Mouse (Mus musculus) G1E (cell line): ENCODE measurements around the gene Gnat1. TPM values are rescaled to one million over a fixed set of nuclear protein-coding genes. Genes with fewer than 3 reads are reported as not detected.

Experiments used
- ATAC-seq: 2 replicates; pipeline ENCODE4 v1.8.0; 2016; ENCODE audit warnings: mild to moderate bottlenecking; ENCODE audit not compliant: insufficient number of reproducible peaks, poor library complexity, low FRiP score, severe bottlenecking; ENCODE audit errors: extremely low read depth
- DNase-seq: peaks from one replicate; pipeline ENCODE4 v3.0.0; 2012; ENCODE audit warnings: low spot score
- H3K27me3 ChIP-seq: 2 replicates; pipeline ENCODE4 v1.6.1; 2012; ENCODE audit warnings: mild to moderate bottlenecking, low read length, inconsistent platforms; ENCODE audit not compliant: insufficient read depth
- H3K36me3 ChIP-seq: replicated peaks from 2 replicates; pipeline ENCODE3; 2012; ENCODE audit warnings: mild to moderate bottlenecking, inconsistent platforms
- H3K4me1 ChIP-seq: 2 replicates; pipeline ENCODE4 v1.6.1; 2012; ENCODE audit warnings: low read depth, low read length, inconsistent platforms, mixed read lengths; ENCODE audit not compliant: insufficient read depth
- H3K4me3 ChIP-seq: 2 replicates; pipeline ENCODE4 v1.5.1; 2012; ENCODE audit warnings: low read depth, mild to moderate bottlenecking, inconsistent platforms, low read length, moderate library complexity, mixed read lengths
- H3K9me3 ChIP-seq: replicated peaks from 2 replicates; pipeline ENCODE4 v1.6.1; 2012; ENCODE audit warnings: inconsistent platforms
- CTCF ChIP-seq: IDR thresholded peaks from 2 replicates; pipeline ENCODE4 v1.5.1; 2012; ENCODE audit warnings: low read depth, low read length, inconsistent platforms, mixed read lengths
- GATA1 ChIP-seq: IDR thresholded peaks from 2 replicates; pipeline ENCODE4 v1.6.1; 2012; ENCODE audit warnings: borderline replicate concordance, low read length, inconsistent platforms, mixed read lengths
- GATA2 ChIP-seq: IDR thresholded peaks from 2 replicates; pipeline ENCODE4 v1.6.1; 2012; ENCODE audit warnings: low read depth, low read length, inconsistent platforms, borderline replicate concordance
- POLR2AphosphoS5 ChIP-seq: IDR thresholded peaks from 2 replicates; pipeline ENCODE4 v1.6.1; 2012; ENCODE audit warnings: low read depth, low read length, inconsistent platforms; ENCODE audit not compliant: insufficient replicate concordance
- TAL1 ChIP-seq: conservative IDR thresholded peaks from 2 replicates; pipeline ENCODE4 v1.6.1; 2012; ENCODE audit warnings: low read depth, low read length, inconsistent platforms, mixed read lengths
- polyA plus RNA-seq: library from polyadenylated mRNA; stranded (reverse); fragments of >175 nt; gene quantifications from 2 replicates; pipeline ENCODE4 v1.2.3, GENCODE M21; 2012
- total RNA-seq, 2 experiments: library from RNA; stranded (forward) in 1 of 2; stranded (reverse) in 1 of 2; fragments of 200-1000 nt in 1 of 2; fragments of >200 nt in 1 of 2; fragmentation: Nextera tagmentation in 1 of 2; gene quantifications; 2 replicates each; pipeline ENCODE4 v1.2.3; 2014 to 2017

The Gnat1 gene
- total and polyA plus RNA-seq, 3 experiments = 0.05 TPM; not detected in 2

- DNase-seq (no peak), ATAC-seq (no peak)
- Histone ChIP-seq H3K4me3 (no peak overlapping the region), H3K4me1 (no peaks in the 10 kb centered on the region), H3K27me3 (peaks cover 90% of the 10 kb centered on the region), H3K9me3 (no peaks in the 10 kb centered on the region), H3K36me3 (no peaks in the 10 kb centered on the region)
- TF ChIP-seq TAL1 = no peak
- no peak for TF ChIP-seq GATA1
- TF ChIP-seq GATA2 = no peak
- no peak for TF ChIP-seq CTCF
- no peak for TF ChIP-seq POLR2AphosphoS5
Measured at GRCm38 (mm10) chr9:107700114-107700571, 20.6 kb upstream of the Gnat1 start.

GRCm38 (mm10) chr9:107699376-107699980, 20.0 kb upstream of the Gnat1 start:
- no peak for ATAC-seq
- Histone ChIP-seq H3K4me3 (no peak overlapping the region), H3K9me3 (no peaks in the 10 kb centered on the region), H3K36me3 (no peaks in the 10 kb centered on the region), H3K4me1 (no peaks in the 10 kb centered on the region), H3K27me3 (peaks cover 90% of the 10 kb centered on the region)
- no peak for DNase-seq
- TF ChIP-seq CTCF = no peak
- TF ChIP-seq TAL1 = no peak
- no peak for TF ChIP-seq GATA2
- TF ChIP-seq POLR2AphosphoS5 = no peak
- TF ChIP-seq GATA1 = no peak

GRCm38 (mm10) chr9:107698611-107699190, 19.2 kb upstream of the Gnat1 start:
- ATAC-seq (no peak), DNase-seq (no peak)
- Histone ChIP-seq H3K4me1 (no peaks in the 10 kb centered on the region), H3K27me3 (peaks cover 84% of the 10 kb centered on the region), H3K9me3 (no peaks in the 10 kb centered on the region), H3K4me3 (no peak overlapping the region), H3K36me3 (no peaks in the 10 kb centered on the region)
- TF ChIP-seq CTCF (no peak), POLR2AphosphoS5 (no peak), GATA2 (no peak), GATA1 (no peak), TAL1 (no peak)

- Histone ChIP-seq H3K9me3 (no peaks in the 10 kb centered on the region), H3K4me3 (no peak overlapping the region), H3K27me3 (peaks cover 83% of the 10 kb centered on the region), H3K4me1 (no peaks in the 10 kb centered on the region), H3K36me3 (no peaks in the 10 kb centered on the region)
- TF ChIP-seq TAL1 = no peak
- TF ChIP-seq CTCF = no peak
- no peak for TF ChIP-seq POLR2AphosphoS5
- TF ChIP-seq GATA2 = no peak
- no peak for TF ChIP-seq GATA1
- no peak for ATAC-seq
- DNase-seq = no peak
Measured at GRCm38 (mm10) chr9:107697811-107698521, 18.5 kb upstream of the Gnat1 start.

GRCm38 (mm10) chr9:107696845-107697610, 17.5 kb upstream of the Gnat1 start:
- Histone ChIP-seq H3K36me3 (no peaks in the 10 kb centered on the region), H3K4me1 (0 out of 2 replicates have a peak, but pooled peaks cover 3% of the 10 kb centered on the region), H3K9me3 (no peaks in the 10 kb centered on the region), H3K27me3 (peaks cover 84% of the 10 kb centered on the region), H3K4me3 (no peak overlapping the region)
- TF ChIP-seq GATA1 = no peak
- TF ChIP-seq TAL1 = no peak
- TF ChIP-seq POLR2AphosphoS5 = no peak
- no peak for TF ChIP-seq GATA2
- no peak for TF ChIP-seq CTCF
- no peak for ATAC-seq
- DNase-seq = no peak

- TF ChIP-seq CTCF (no peak), GATA2 (no peak), GATA1 (no peak), TAL1 (no peak), POLR2AphosphoS5 (no peak)
- Histone ChIP-seq H3K4me3 (no peak overlapping the region), H3K36me3 (no peaks in the 10 kb centered on the region), H3K4me1 (0 out of 2 replicates have a peak, but pooled peaks cover 3% of the 10 kb centered on the region), H3K9me3 (no peaks in the 10 kb centered on the region), H3K27me3 (peaks cover 86% of the 10 kb centered on the region)
- DNase-seq (no peak), ATAC-seq (no peak)
Measured at GRCm38 (mm10) chr9:107696106-107696479, 16.6 kb upstream of the Gnat1 start.
